Mouse (Mus musculus) liver, embryonic 14.5 days (tissue): ENCODE data around the gene Fbxl12.

Experiments
- CTCF ChIP-seq: IDR thresholded peaks from 2 replicates; pipeline ENCODE4 v1.5.1; 2016; ENCODE audit warnings: antibody characterized with exemption, low read depth, control low read depth
- EP300 ChIP-seq: IDR thresholded peaks from 2 replicates; pipeline ENCODE4 v1.6.1; 2016; ENCODE audit warnings: antibody characterized with exemption, low read depth

DNA sequence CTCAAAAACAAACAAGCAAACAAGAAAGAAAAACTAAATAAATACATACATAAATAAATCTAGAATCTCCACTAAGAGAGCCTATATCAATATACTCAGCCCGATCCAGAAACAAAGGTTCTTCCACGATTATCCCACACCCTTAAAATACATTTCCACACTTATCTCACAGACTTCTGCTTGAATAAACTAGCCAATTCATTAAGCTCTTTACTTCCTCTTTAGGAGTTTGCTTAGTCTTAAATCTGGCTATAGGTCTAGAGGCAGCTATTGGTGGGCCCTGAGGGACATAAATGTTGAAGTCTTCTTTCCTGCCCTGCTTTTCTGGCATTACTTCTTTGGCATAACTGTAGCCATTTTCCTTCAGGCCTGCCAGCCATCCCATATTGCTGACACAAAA, 13.2 kb downstream of the Fbxl12 start:
- TF ChIP-seq EP300: no peak
- no peak for TF ChIP-seq CTCF
